In the genomic region with DNA sequence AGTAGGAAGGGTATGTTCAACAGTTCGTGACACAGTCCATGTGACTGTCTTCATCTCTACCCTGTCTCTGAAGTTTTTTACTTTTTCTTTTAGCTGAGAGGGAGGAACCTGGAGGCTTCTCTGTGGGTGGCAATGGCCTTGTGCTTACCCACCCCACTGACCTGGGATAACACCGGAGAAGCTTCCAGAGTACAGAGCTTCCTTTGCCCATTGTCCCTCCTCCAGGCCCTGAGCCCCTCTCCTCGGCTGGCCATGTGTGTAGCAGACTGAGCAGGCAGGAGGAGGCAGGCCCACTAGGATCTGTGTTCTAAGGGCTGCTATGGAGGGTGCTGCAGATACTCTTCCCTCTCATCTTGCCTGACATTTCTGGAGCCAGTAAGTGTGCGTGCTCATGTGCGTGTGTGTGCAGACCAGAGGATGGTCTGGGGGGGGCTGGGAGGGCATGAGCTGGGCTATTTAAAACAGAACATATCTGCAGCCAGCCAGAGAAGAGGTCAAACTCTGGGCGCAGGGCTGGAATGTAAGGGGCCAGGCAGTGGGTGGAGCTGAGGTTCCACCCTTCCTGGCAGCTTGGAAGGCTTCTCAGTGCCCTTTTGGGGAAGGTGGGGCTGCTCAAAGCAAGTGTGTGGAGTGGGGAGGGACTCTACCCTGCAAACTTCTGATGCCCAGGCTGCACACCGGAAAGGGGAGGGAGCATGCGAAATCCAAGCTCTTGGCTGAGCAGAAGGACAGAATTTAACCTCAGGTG, we compare ENCODE assay signal across 8 mouse cellular contexts.
DNase-seq lines count a peak whose midpoint lies in the region; ATAC-seq and TF ChIP-seq lines count a peak whose summit lies in the region.

No protein-coding gene starts in this region.

- no peaks in the 10 kb centered on the region for H3K9me3 ChIP-seq in heart, embryonic 13.5 days

- WGBS in thymus, adult 2 months: 37% methylated on average over 8 of the region's 8 CpGs
- WGBS in heart, embryonic 13.5 days: 15% methylated on average over 8 of the region's 8 CpGs

- no peak for TF ChIP-seq CTCF in thymus, adult 2 months (IDR thresholded peaks at IDR 0.05; ENCODE audit: borderline replicate concordance, control insufficient read depth, extremely low read depth, insufficient read depth, low read length, poor library complexity)

- no peaks in the 10 kb centered on the region for H3K27me3 ChIP-seq in thymus, adult 2 months (ENCODE audit: control insufficient read depth, insufficient read depth, low read length)
- no peaks in the 10 kb centered on the region for H3K27me3 ChIP-seq in heart, embryonic 13.5 days (replicated peaks)

- H3K36me3 ChIP-seq in thymus, adult 2 months (ENCODE audit: control insufficient read depth, insufficient read depth, low read length): no peaks in the 10 kb centered on the region
- no peaks in the 10 kb centered on the region for H3K36me3 ChIP-seq in heart, embryonic 13.5 days

- peak overlapping the region; percentile 57 for H3K27ac ChIP-seq in thymus, adult 2 months (ENCODE audit: control insufficient read depth, insufficient read depth, low read length)
- H3K27ac ChIP-seq in heart, embryonic 13.5 days (replicated peaks): peak overlapping the region; percentile 99

- peak overlapping the region; percentile 55 for H3K4me2 ChIP-seq in heart, embryonic 13.5 days

- no peak overlapping the region for H3K4me3 ChIP-seq in thymus, adult 2 months (ENCODE audit: control insufficient read depth, insufficient read depth, low read length)
- H3K4me3 ChIP-seq in heart, embryonic 13.5 days: peak overlapping the region; percentile 21; the same call in 1 of the 2 replicates

- peak overlapping the region; percentile 73 for H3K9ac ChIP-seq in heart, embryonic 13.5 days

- TF ChIP-seq POLR2A in thymus, adult 2 months (IDR thresholded peaks at IDR 0.05; ENCODE audit: control insufficient read depth, extremely low read depth, insufficient read depth, low read length, poor library complexity): no peak

- ATAC-seq in heart, embryonic 13.5 days (ENCODE audit: extremely low read depth, insufficient number of reproducible peaks, low FRiP score, low TSS enrichment): peak; percentile 77

- DNase-seq in thymus, adult 2 months: no peak
- no peak for DNase-seq in thymus, postnatal 25 days
- peak; percentile 78 for DNase-seq in kidney, postnatal 10 days
- peak; percentile 80 for DNase-seq in lung, postnatal 36 days
- DNase-seq in yolk sac, embryonic 10.5 days (ENCODE audit: low spot score): peak; percentile 82
- no peak for DNase-seq in layer of hippocampus, postnatal 25 days (ENCODE audit: extremely low spot score in 1 of 2, low spot score in 1 of 2)
- DNase-seq in spleen, postnatal 4 days (ENCODE audit: low spot score in 2 of 2): no peak

- H3K4me1 ChIP-seq in thymus, adult 2 months (replicated peaks; ENCODE audit: control insufficient read depth, insufficient read depth, low read length): peaks cover 26% of the 10 kb centered on the region
- peaks cover 77% of the 10 kb centered on the region for H3K4me1 ChIP-seq in heart, embryonic 13.5 days

Comparison
In these comparisons a context has a peak if more than half of its experiments do, and no peak if none do; other contexts are left out.
1. DNase-seq: peak in kidney, postnatal 10 days (single experiment), lung, postnatal 36 days (single experiment) and yolk sac, embryonic 10.5 days (single experiment); none in thymus, adult 2 months (single experiment), thymus, postnatal 25 days (single experiment), layer of hippocampus, postnatal 25 days (0 of 2) and spleen, postnatal 4 days (0 of 2).